27 mouse cellular contexts compared by ENCODE assay signal in genomic region chr3:35988031-35988430, GRCm38 (mm10).
"Had no signal": no experiment of that assay in that cellular context is flagged by ENCODE, and none has a peak within 500 bp of the region (broad histone marks: within the 10 kb centered on the region; RNA-seq: fewer than 3 reads in every experiment).

No protein-coding gene starts in this region.

- DNase-seq: cerebellum, adult 2 months; cerebellum, adult 8-10 months; cerebellum, adult 9-10 months; cerebellum, adult 9-11 months; cerebellum, postnatal 10 days; cerebellum, postnatal 14 days; cerebellum, postnatal 25 days; cerebellum, postnatal 36 days; embryo, embryonic 11 days; forebrain, postnatal 0 days; gastrocnemius, adult 2 months; gastrocnemius, postnatal 10 days; gastrocnemius, postnatal 14 days; gastrocnemius, postnatal 25 days; gastrocnemius, postnatal 36 days; heart, adult 11 months; heart, adult 18-20 months; heart, adult 2 months had no signal

- H3K27ac ChIP-seq: embryonic facial prominence, embryonic 10.5 days; embryonic facial prominence, embryonic 12.5 days; embryonic facial prominence, embryonic 13.5 days; embryonic facial prominence, embryonic 15.5 days; forebrain, embryonic 10.5 days; forebrain, embryonic 12.5 days; forebrain, embryonic 13.5 days; forebrain, embryonic 15.5 days; gastrocnemius, adult 2 months; heart, adult 2 months had no signal

- H3K27me3 ChIP-seq: embryonic facial prominence, embryonic 12.5 days; embryonic facial prominence, embryonic 13.5 days; embryonic facial prominence, embryonic 15.5 days; forebrain, embryonic 12.5 days; forebrain, embryonic 13.5 days; forebrain, embryonic 15.5 days had no signal

- H3K9me3 ChIP-seq: embryonic facial prominence, embryonic 10.5 days; embryonic facial prominence, embryonic 12.5 days; embryonic facial prominence, embryonic 13.5 days; embryonic facial prominence, embryonic 15.5 days; forebrain, embryonic 10.5 days; forebrain, embryonic 12.5 days; forebrain, embryonic 13.5 days; forebrain, embryonic 15.5 days had no signal

- H3K4me1 ChIP-seq: embryonic facial prominence, embryonic 10.5 days; embryonic facial prominence, embryonic 12.5 days; embryonic facial prominence, embryonic 13.5 days; embryonic facial prominence, embryonic 15.5 days; forebrain, embryonic 10.5 days; forebrain, embryonic 12.5 days; forebrain, embryonic 13.5 days; forebrain, embryonic 15.5 days had no signal

- H3K4me3 ChIP-seq: embryonic facial prominence, embryonic 10.5 days; embryonic facial prominence, embryonic 12.5 days; embryonic facial prominence, embryonic 13.5 days; embryonic facial prominence, embryonic 15.5 days; erythroblast, embryonic 14.5 days; forebrain, embryonic 10.5 days; forebrain, embryonic 12.5 days; forebrain, embryonic 13.5 days; forebrain, embryonic 15.5 days; gastrocnemius, adult 2 months; heart, adult 2 months had no signal
